Mouse (Mus musculus) megakaryocyte, embryonic 14.5 days (primary cell): ENCODE results near the gene Dhcr7.

ENCODE experiments used
- FLI1 ChIP-seq: IDR thresholded peaks from 2 replicates; pipeline ENCODE4 v1.6.1; 2012; ENCODE audit warnings: low read length, inconsistent platforms, mixed read lengths
- GATA1 ChIP-seq: IDR thresholded peaks from 3 replicates; pipeline ENCODE4 v1.6.1; 2012; ENCODE audit warnings: mixed read lengths, low read length, inconsistent platforms, borderline replicate concordance

DNA sequence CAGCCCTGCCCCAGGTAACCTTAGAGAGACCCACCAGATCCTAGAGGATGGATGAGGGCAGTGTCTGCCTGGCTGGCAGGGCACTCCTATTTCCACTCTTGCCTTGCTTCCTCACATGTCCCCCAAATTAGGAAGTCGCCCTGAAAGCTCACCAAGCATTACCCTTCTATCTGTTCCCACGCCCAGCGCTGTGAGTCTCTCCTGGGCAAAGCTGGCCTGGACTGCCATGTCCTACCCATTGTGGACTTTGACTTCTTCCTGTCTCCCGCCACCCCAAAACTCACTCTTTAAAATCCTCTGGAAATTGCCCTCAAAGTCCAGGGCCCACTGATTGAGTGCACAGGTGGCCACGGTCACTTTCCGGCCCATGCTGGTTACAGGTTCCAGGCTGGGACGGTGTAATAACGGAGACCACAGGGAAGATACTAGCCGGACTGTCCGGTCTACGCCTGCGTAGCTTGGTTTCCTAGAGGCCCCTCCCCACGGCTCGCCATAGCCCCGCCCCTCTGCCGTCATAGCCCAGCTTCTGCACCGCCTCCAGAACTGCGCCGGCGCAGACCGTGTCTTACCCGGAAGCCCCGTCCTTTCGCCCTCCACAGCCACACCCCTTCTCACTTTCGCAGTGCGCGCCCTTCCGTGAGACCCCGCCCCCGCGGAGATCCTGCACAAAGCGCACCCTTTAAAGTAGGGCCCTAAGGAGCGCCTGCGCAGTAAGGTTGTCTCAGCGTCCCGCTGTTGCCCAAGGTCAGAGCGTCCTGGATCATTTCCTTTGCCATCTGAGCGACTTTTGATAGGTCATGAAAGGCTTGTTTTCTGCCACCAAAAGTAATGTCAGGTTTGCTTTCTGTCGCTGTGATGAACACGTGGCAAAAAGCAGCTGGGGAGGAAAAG, at the start of gene Dhcr7, which contains the start of gene Nadsyn1:
- TF ChIP-seq GATA1, result no peak
- no peak for TF ChIP-seq FLI1
